Mouse (Mus musculus) Patski (cell line): ENCODE results near the gene Iqgap2. TPM values are rescaled to one million over a fixed set of nuclear protein-coding genes. Genes with fewer than 3 reads are reported as not detected.

Experiments
- ATAC-seq: fragments of 100-300 bp; one replicate; pipeline ENCODE4 v1.8.0; 2021
- CTCF ChIA-PET: fragments of 350-600 bp; sonication (Branson Sonifier 250); formaldehyde crosslinking; loops from one replicate; lab custom pipeline; 2022; ENCODE audit warnings: inconsistent platforms; lab: Charles Lee
- POLR2A ChIA-PET: fragments of 350-600 bp; sonication (Branson Sonifier 250); formaldehyde crosslinking; loops from one replicate; lab custom pipeline; 2022; ENCODE audit warnings: antibody characterized with exemption, inconsistent platforms; lab: Charles Lee
- DNase-seq: peaks from one replicate; pipeline ENCODE4 v3.0.0-alpha.2; 2011; ENCODE audit warnings: low read depth, low spot score
- H3K27me3 ChIP-seq: fragments of 371-371 bp; one replicate; pipeline ENCODE4 v1.5.1; 2021
- CTCF ChIP-seq: fragments of 100-300 bp; IDR thresholded peaks from one replicate; pipeline ENCODE4 v1.5.1; 2021
- in situ Hi-C: fragments of 300-500 bp; cut with MboI; formaldehyde crosslinking; loops from 3 replicates; pipeline ENCODE4 v1.11.1; 2018; ENCODE audit warnings: low pct_unique_long_range_greater_than_20kb, mixed read lengths
- polyA plus RNA-seq: library from polyadenylated mRNA; unstranded; gene quantifications from one replicate; pipeline ENCODE4 v1.2.3, GENCODE M21; 2021

Gene Iqgap2
- polyA plus RNA-seq, 1 experiment from 2014 or later, result 0.08 TPM

DNA sequence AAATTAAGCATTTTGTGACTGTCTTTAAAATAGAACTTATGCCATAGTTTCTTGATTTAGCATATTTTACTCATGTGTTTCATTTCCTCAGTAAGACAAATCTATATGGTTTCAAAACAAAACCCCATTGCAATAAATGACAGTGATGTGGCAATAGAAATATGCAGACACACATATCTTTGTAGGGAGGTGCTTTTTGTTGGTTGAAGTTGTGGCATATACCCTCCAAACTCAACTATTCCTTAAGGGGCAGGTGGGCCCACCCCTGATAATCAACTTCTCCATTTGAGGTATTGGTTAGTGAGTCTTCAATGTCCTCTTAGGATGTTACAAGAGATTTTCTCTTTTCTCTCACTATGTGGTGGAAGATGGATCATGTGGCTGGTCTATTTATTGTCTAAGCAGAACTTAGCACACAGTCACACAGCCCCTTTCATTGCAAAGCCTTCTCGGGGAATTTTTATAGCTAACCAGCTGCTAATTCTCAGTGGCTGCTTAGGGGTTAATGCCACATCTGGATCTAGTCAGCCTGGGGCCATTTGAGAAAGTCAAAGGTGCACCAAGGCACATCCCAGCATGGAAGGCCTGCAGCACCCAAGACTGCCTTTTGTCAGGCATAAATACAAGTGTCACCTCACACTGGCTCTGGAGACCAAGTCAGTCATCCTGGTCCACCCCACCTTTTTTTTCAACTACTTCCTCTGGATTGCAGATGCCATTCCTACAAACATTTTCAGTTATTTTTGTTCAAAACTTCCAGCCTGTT, 8.3 kb upstream of the Iqgap2 start:
- ATAC-seq (no peak), DNase-seq (no peak)
- in situ Hi-C loops, result no loop called here
- ChIA-PET POLR2A (no interaction called here), CTCF (no interaction called here)
- no peak for TF ChIP-seq CTCF
- H3K27me3 ChIP-seq, result peaks cover 5% of the 10 kb centered on the region

DNA sequence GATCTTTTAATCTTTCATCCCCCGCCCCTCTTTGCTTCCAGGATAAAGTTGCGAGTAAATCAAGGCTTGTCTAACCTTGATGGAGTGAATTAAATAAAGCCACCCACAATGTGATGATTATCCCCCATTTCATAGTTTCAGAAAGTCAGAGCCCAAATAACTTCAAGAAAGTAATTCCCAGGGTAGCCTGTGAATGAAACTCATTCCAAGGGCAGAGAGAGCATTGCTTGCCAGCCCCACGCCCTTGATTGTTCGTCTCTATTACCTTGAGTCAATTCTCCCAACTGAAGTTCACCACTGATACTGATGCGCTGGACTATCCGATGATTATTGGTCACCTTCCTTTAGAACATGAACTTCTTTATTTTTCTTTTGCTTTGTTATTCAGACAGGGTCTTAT, 4.8 kb upstream of the Iqgap2 start:
- H3K27me3 ChIP-seq, result peaks cover 5% of the 10 kb centered on the region
- no peak for TF ChIP-seq CTCF
- ChIA-PET CTCF (no interaction called here), POLR2A (no interaction called here)
- ATAC-seq (no peak), DNase-seq (no peak)
- in situ Hi-C loops, result no loop called here

DNA sequence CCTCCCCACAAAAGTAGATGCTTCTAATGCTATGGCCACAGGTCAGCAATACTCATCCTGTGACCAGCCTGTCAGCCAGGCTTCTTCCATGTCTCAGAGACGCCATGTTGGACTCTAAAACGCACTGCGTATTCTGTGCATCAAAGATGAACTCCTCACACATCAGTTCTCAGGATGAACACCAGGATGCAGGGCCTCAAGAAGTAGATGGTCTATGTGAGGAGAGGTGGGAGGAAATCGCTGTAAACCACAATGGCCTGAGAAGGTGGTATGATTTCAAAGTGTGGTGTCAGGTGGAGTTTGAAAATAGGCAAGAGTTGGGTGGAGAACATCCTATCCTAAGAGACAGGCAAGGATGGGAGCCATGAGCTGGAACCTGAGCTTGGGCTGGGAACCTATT, 1.4 kb upstream of the Iqgap2 start:
- ATAC-seq, result no peak
- in situ Hi-C loops, result no loop called here
- ChIA-PET POLR2A (interaction anchor here (0.7 kb wide), 1 partner anchor 98 kb away, joined by 6 read pairs; no protein-coding TSS in a partner anchor), CTCF (interaction anchor here (0.7 to 1.0 kb wide), 2 partner anchors 10 to 14 kb away, joined by 3 to 4 read pairs; no protein-coding TSS in a partner anchor)
- peaks cover 8% of the 10 kb centered on the region for H3K27me3 ChIP-seq
- DNase-seq, result no peak
- TF ChIP-seq CTCF, result no peak

DNA sequence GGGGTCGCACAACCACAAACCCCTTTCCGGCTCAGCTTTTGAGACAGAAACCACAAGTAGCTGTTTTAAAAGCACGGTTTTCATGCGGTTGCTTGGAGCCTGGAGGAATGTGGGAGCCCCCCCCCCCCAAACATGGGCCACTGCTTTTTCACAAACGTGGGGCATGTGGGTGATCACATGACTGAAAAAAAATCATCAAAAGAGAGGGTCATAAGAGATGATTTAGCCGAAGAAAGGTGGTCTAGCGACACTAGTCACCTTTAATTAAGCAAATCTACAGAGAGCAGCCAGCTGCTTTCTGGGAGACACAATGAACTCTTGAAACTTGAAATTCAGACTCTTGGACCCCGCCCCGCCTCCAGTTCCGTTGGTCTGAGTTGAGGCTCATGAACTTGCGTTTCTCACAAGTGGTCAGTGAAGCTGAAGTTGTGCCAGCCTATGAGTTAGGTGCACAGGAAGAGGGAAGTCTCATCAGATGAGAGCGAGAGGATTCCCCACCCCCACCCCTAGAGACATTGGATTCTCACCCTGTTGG, 956 bp upstream of the Iqgap2 start:
- no peak for DNase-seq
- no peak for TF ChIP-seq CTCF
- in situ Hi-C loops, result no loop called here
- peaks cover 8% of the 10 kb centered on the region for H3K27me3 ChIP-seq
- no peak for ATAC-seq
- CTCF ChIA-PET, result interaction anchor here (0.6 to 1.1 kb wide), 4 partner anchors 9 to 144 kb away, joined by 3 to 4 read pairs (median 3); no protein-coding TSS in a partner anchor
- POLR2A ChIA-PET, result interaction anchor here (0.7 kb wide), 1 partner anchor 98 kb away, joined by 6 read pairs; no protein-coding TSS in a partner anchor

DNA sequence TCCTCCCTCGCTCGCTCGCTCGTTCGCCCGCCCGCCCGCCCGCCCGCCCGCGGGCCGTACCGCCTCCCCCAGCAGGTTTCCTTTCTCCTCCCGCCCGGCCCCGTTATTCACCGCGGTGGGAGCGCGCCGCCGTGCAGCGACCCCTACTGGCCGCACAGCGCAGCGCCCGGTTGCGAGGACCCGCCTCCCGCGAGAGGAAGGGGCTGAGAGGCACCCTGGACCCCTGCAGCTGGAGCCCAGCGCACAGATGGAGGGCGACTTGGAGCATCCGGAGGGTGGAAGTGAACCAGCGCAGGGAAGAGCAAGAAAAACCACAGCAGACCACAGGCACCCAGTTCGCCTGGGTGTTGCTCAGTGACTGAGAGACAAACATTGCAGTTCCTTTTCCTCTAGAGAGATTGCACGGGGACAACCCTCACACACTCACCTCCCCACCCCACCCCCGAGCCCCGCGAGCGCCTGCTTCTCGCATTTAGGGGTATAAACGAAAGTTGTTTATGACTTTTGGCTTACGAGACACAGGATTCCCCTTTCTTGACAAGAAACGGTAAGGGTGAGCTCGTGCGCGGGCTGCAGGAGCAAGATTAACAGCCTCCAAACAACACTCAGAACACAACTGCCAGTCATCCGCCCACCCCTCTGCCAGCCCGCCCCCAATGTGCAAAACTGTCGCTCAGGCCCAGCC, 346 bp upstream of the Iqgap2 start:
- in situ Hi-C loops, result no loop called here
- ChIA-PET CTCF (interaction anchor here (0.6 to 1.1 kb wide), 4 partner anchors 8 to 143 kb away, joined by 3 to 4 read pairs (median 3); no protein-coding TSS in a partner anchor), POLR2A (interaction anchor here (0.8 kb wide), 1 partner anchor 15 kb away, joined by 3 read pairs; no protein-coding TSS in a partner anchor)
- peak; percentile 99 for TF ChIP-seq CTCF
- peak; percentile 93 for ATAC-seq
- DNase-seq, result no peak
- H3K27me3 ChIP-seq, result peaks cover 8% of the 10 kb centered on the region

DNA sequence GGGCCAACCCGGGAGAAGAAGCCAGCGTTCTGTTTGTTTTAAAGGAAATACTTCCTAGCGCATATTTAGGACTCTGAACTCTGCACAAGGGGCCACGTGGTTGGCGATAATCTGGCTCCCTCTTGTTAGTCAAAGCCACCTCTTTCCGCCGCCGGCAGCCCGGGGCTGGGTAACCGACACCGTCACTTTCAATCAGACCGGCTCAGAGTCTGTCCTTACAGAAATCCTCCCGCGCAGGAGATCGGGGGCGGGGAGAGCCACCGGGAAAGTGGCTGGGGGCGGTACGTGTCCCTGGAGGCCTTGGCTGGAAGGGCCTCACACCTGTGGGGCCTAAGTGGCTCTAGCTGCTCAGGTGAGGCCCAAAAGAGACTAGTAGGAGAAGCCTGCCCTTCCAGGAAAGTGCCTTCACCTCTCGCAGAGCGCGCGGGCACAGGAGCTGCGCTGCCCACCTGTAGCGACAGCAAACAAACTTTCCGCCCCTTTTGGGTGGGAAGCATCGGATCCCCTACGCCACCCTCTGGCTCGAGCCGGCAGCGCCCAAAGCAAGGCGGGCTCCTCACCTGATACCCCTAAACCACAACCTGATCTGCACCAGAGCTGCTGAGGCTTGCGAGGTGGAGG, 761 bp downstream of the Iqgap2 start:
- CTCF ChIA-PET, result interaction anchor here (0.9 kb wide), 1 partner anchor 8 kb away, joined by 3 read pairs; no protein-coding TSS in a partner anchor
- POLR2A ChIA-PET, result interaction anchor here (0.8 kb wide), 1 partner anchor 16 kb away, joined by 3 read pairs; no protein-coding TSS in a partner anchor
- no peak for TF ChIP-seq CTCF
- ATAC-seq, result peak; percentile 38
- in situ Hi-C loops, result no loop called here
- DNase-seq, result no peak
- H3K27me3 ChIP-seq, result peaks cover 18% of the 10 kb centered on the region

DNA sequence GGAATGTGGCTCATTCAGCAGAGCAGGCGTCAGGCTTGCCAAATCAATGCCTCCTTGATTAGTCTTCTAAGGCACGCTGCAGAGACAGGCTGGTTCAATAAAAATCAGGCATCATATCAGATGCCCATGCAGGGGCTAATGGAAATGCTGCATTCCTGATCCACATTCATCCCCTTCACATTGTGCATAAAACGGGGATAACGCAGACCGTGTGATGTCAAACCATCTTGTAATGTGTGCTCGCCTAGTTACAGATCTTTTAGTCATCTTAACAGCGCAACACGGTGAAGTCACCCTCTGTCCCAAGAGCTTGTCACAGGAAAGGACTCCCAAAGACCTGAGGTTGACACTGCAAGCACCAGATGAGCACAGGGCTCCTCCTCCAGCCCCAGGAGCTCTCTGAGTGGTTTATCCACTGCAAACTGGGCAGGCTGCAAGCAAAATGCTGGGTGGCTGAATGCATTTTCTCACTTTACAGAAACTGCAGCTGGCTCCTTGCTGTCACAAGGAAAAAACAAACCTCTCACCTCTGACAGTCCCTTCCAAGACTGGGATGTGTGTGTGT, 1.7 kb downstream of the Iqgap2 start:
- no peak for TF ChIP-seq CTCF
- CTCF ChIA-PET, result no interaction called here
- in situ Hi-C loops, result no loop called here
- POLR2A ChIA-PET, result interaction anchor here (0.6 kb wide), 1 partner anchor 1255 kb away, joined by 3 read pairs; no protein-coding TSS in a partner anchor
- no peak for DNase-seq
- peaks cover 18% of the 10 kb centered on the region for H3K27me3 ChIP-seq
- no peak for ATAC-seq

DNA sequence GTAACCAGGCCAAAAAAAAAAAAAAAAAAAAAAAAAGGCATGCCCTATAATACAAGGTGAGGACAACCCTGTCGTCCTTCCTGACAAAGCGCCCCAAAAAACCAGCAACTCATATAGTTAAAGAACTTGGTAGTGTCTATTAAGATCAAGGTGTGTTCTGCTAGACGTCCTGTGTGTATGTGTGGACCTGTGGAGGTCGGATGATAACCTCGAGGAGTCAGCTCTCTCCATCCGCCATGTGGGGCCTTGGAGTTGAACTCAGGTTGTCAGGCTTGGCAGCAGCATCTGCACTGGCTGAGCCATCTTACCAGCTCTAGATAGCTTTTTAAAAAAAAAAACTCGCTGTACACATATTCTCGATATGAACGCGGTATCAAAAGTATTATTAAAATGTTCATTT, 2.4 kb downstream of the Iqgap2 start:
- POLR2A ChIA-PET, result interaction anchor here (0.6 to 0.7 kb wide), 2 partner anchors 107 to 1254 kb away, joined by 3 to 6 read pairs; no protein-coding TSS in a partner anchor
- in situ Hi-C loops, result no loop called here
- DNase-seq (no peak), ATAC-seq (no peak)
- peaks cover 18% of the 10 kb centered on the region for H3K27me3 ChIP-seq
- no peak for TF ChIP-seq CTCF
- CTCF ChIA-PET, result no interaction called here

DNA sequence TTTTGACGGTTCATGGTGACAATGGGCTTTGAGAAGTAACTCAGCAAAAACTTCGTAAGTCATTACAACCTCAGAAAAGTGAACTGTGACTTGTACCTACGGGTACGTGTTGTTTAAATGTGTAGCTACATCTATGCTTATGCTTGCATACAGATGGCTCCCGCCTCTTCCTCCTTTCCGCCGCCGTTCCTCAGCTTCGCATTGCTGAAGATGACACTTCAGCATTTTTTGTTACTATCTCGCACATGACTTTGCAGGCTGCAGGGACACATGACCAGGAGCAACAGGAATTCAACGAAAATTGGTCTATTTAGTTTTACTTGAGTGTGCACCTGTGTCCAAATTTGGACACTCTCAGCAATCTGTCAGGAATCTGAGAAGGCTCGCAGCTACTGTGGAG, 3.1 kb downstream of the Iqgap2 start:
- no peak for TF ChIP-seq CTCF
- ATAC-seq (no peak), DNase-seq (no peak)
- POLR2A ChIA-PET, result interaction anchor here (0.7 kb wide), 1 partner anchor 106 kb away, joined by 6 read pairs; no protein-coding TSS in a partner anchor
- peaks cover 18% of the 10 kb centered on the region for H3K27me3 ChIP-seq
- CTCF ChIA-PET, result no interaction called here
- in situ Hi-C loops, result no loop called here
